Comparison of ENCODE assay signal across 8 mouse cellular contexts in the genomic region with DNA sequence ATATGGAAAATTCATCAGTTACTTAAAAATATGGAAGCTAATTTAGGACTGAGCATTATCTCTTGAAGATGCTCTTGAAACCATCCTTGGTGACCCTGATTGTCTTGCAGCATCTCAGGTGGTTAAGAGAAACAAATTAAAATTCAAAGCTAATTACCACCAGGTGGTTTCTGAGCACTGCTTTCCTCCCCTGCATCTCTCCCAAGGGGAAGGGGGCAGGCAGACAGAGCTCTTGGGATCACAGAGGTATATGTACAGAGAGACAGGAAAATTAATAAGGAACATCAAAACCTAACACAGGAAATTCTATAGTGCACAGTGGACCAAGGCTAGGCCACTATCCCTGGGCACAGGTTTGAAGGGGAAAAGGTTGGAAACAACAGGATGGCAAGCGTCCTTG. TPM values are rescaled to one million over a fixed set of nuclear protein-coding genes. Genes with fewer than 3 reads are reported as not detected.
DNase-seq lines count a peak whose midpoint lies in the region; ATAC-seq and TF ChIP-seq lines count a peak whose summit lies in the region.

No protein-coding gene starts in this region.

- H3K9me3 ChIP-seq in megakaryocyte, embryonic 14.5 days: no peaks in the 10 kb centered on the region
- H3K9me3 ChIP-seq in embryonic facial prominence, embryonic 12.5 days: no peaks in the 10 kb centered on the region
- H3K9me3 ChIP-seq in hindbrain, postnatal 0 days (ENCODE audit: low read length): no peaks in the 10 kb centered on the region; the same call in 1 of the 2 replicates
- no peaks in the 10 kb centered on the region; the same call in 1 of the 2 replicates for H3K9me3 ChIP-seq in midbrain, embryonic 14.5 days (ENCODE audit: control insufficient read depth, low read length)

- H3K36me3 ChIP-seq in megakaryocyte, embryonic 14.5 days (replicated peaks; ENCODE audit: low read length): peaks cover 13% of the 10 kb centered on the region
- H3K36me3 ChIP-seq in embryonic facial prominence, embryonic 12.5 days: no peaks in the 10 kb centered on the region
- no peaks in the 10 kb centered on the region for H3K36me3 ChIP-seq in hindbrain, postnatal 0 days (ENCODE audit: insufficient read depth, low read length)
- H3K36me3 ChIP-seq in midbrain, embryonic 14.5 days (ENCODE audit: control insufficient read depth, insufficient read depth, low read length): no peaks in the 10 kb centered on the region

- peak overlapping the region; percentile 89 for H3K4me3 ChIP-seq in megakaryocyte, embryonic 14.5 days (replicated peaks)
- H3K4me3 ChIP-seq in embryonic facial prominence, embryonic 12.5 days: peak overlapping the region; percentile 56
- peak overlapping the region; percentile 51 for H3K4me3 ChIP-seq in hindbrain, postnatal 0 days (ENCODE audit: low read length)
- H3K4me3 ChIP-seq in midbrain, embryonic 14.5 days (replicated peaks; ENCODE audit: low read depth, low read length): peak overlapping the region; percentile 52

- WGBS in embryonic facial prominence, embryonic 12.5 days: 59% methylated on average over 1 of the region's 1 CpGs
- 69% methylated on average over 1 of the region's 1 CpGs for WGBS in hindbrain, postnatal 0 days
- WGBS in midbrain, embryonic 14.5 days: 66% methylated on average over 1 of the region's 1 CpGs

- 0 out of 2 replicates have a peak overlapping the region, but pooled peaks have one; percentile 41 for H3K27ac ChIP-seq in embryonic facial prominence, embryonic 12.5 days
- peak overlapping the region; percentile 21; the same call in 1 of the 2 replicates for H3K27ac ChIP-seq in hindbrain, postnatal 0 days
- no peak overlapping the region for H3K27ac ChIP-seq in midbrain, embryonic 14.5 days (replicated peaks; ENCODE audit: low read depth, low read length)

- peak overlapping the region; percentile 68 for H3K4me2 ChIP-seq in embryonic facial prominence, embryonic 12.5 days (replicated peaks)
- H3K4me2 ChIP-seq in hindbrain, postnatal 0 days (ENCODE audit: low read depth, low read length): peak overlapping the region; percentile 66
- H3K4me2 ChIP-seq in midbrain, embryonic 14.5 days (ENCODE audit: low read length): peak overlapping the region; percentile 70

- no peak; the same call in 1 of the 2 replicates for ATAC-seq in megakaryocyte, adult 5-6 weeks (ENCODE audit: poor library complexity, severe bottlenecking)
- no peak for ATAC-seq in embryonic facial prominence, embryonic 12.5 days (ENCODE audit: insufficient number of reproducible peaks, insufficient read depth, low FRiP score, low TSS enrichment)
- ATAC-seq in hindbrain, postnatal 0 days: peak; percentile 19
- ATAC-seq in midbrain, embryonic 14.5 days (ENCODE audit: low FRiP score, low TSS enrichment): 0 out of 2 replicates have a peak, but pooled peaks have one; percentile 28

- no peak for TF ChIP-seq CTCF in hindbrain, postnatal 0 days (IDR thresholded peaks at IDR 0.05; ENCODE audit: low read depth)

- peaks cover 13% of the 10 kb centered on the region for H3K4me1 ChIP-seq in megakaryocyte, embryonic 14.5 days
- no peaks in the 10 kb centered on the region for H3K4me1 ChIP-seq in embryonic facial prominence, embryonic 12.5 days
- peaks cover 4% of the 10 kb centered on the region; the same call in 1 of the 2 replicates for H3K4me1 ChIP-seq in hindbrain, postnatal 0 days (ENCODE audit: insufficient read depth, low read length)
- no peaks in the 10 kb centered on the region; the same call in 1 of the 2 replicates for H3K4me1 ChIP-seq in midbrain, embryonic 14.5 days (ENCODE audit: control insufficient read depth, insufficient read depth, low read length)

- DNase-seq in hindbrain, postnatal 0 days (ENCODE audit: low spot score): peak; percentile 7
- DNase-seq in midbrain, embryonic 14.5 days: no peak
- DNase-seq in frontal cortex, adult 2 months (ENCODE audit: extremely low spot score in 1 of 2, low spot score in 1 of 2): no peak
- DNase-seq in right cerebral cortex, postnatal 25 days: no peak
- no peak for DNase-seq in cerebellum, postnatal 36 days

- H3K9ac ChIP-seq in embryonic facial prominence, embryonic 12.5 days: peak overlapping the region; percentile 61; the same call in 1 of the 2 replicates
- peak overlapping the region; percentile 48 for H3K9ac ChIP-seq in hindbrain, postnatal 0 days (replicated peaks; ENCODE audit: low read length)
- no peak overlapping the region; the same call in 1 of the 2 replicates for H3K9ac ChIP-seq in midbrain, embryonic 14.5 days (replicated peaks; ENCODE audit: low read length)

- H3K27me3 ChIP-seq in megakaryocyte, embryonic 14.5 days (replicated peaks): no peaks in the 10 kb centered on the region
- H3K27me3 ChIP-seq in embryonic facial prominence, embryonic 12.5 days: no peaks in the 10 kb centered on the region
- H3K27me3 ChIP-seq in hindbrain, postnatal 0 days (ENCODE audit: insufficient read depth, low read length): no peaks in the 10 kb centered on the region
- H3K27me3 ChIP-seq in midbrain, embryonic 14.5 days (ENCODE audit: control insufficient read depth, insufficient read depth, low read length): no peaks in the 10 kb centered on the region

RNA-seq across cellular contexts. Expression of a gene that starts 0.5 kb away (rescaled TPM):
- polyA plus RNA-seq in megakaryocyte, embryonic 14.5 days (2012; ENCODE audit: insufficient read depth, low replicate concordance): 0.20 TPM in 1 of 2 replicates, not detected in the other
- total RNA-seq in megakaryocyte, adult 5-6 weeks (2015): 10.9 and 11.7 TPM in 2 replicates
- total RNA-seq in megakaryocyte, adult 5-6 weeks (2017): 8.4 and 8.7 TPM in 2 replicates
- 2.5 and 2.9 TPM in 2 replicates for polyA plus RNA-seq in embryonic facial prominence, embryonic 12.5 days (2016; fragmentation: Nextera tagmentation; extraction: Ambion mirVana)
- 2.5 and 4.1 TPM in 2 replicates for total RNA-seq in hindbrain, postnatal 0 days (2014; rRNA removed)
- 0.66 and 0.84 TPM in 2 replicates for polyA plus RNA-seq in hindbrain, postnatal 0 days (2015; fragmentation: Nextera tagmentation; extraction: Ambion mirVana)
- 2.1 TPM in 2 replicates for polyA plus RNA-seq in midbrain, embryonic 14.5 days (2014; fragmentation: Nextera tagmentation; extraction: Ambion mirVana)
- polyA plus RNA-seq in frontal cortex, adult 2 months (2012; rRNA removed): 2.5 and 2.7 TPM in 2 replicates

RNA-seq across cellular contexts. Expression of a gene that starts 26.6 kb away (rescaled TPM):
- polyA plus RNA-seq in megakaryocyte, embryonic 14.5 days (2012; ENCODE audit: insufficient read depth, low replicate concordance): not detected in 2 replicates
- 0.60 TPM in 1 of 2 replicates, not detected in the other for total RNA-seq in megakaryocyte, adult 5-6 weeks (2015)
- total RNA-seq in megakaryocyte, adult 5-6 weeks (2017): 0.65 TPM in 1 of 2 replicates, not detected in the other
- polyA plus RNA-seq in embryonic facial prominence, embryonic 12.5 days (2016; fragmentation: Nextera tagmentation; extraction: Ambion mirVana): 0.55 and 0.87 TPM in 2 replicates
- 1.6 and 3.7 TPM in 2 replicates for total RNA-seq in hindbrain, postnatal 0 days (2014; rRNA removed)
- 0.73 and 0.81 TPM in 2 replicates for polyA plus RNA-seq in hindbrain, postnatal 0 days (2015; fragmentation: Nextera tagmentation; extraction: Ambion mirVana)
- polyA plus RNA-seq in midbrain, embryonic 14.5 days (2014; fragmentation: Nextera tagmentation; extraction: Ambion mirVana): 0.76 and 0.92 TPM in 2 replicates
- polyA plus RNA-seq in frontal cortex, adult 2 months (2012; rRNA removed): 3.0 and 3.7 TPM in 2 replicates

RNA-seq across cellular contexts. Expression of a gene that starts 27.5 kb away (rescaled TPM):
- not detected in 2 replicates for polyA plus RNA-seq in megakaryocyte, embryonic 14.5 days (2012; ENCODE audit: insufficient read depth, low replicate concordance)
- total RNA-seq in megakaryocyte, adult 5-6 weeks (2015): 4.0 and 7.5 TPM in 2 replicates
- total RNA-seq in megakaryocyte, adult 5-6 weeks (2017): 17.5 and 18.9 TPM in 2 replicates
- not detected in 2 replicates for polyA plus RNA-seq in embryonic facial prominence, embryonic 12.5 days (2016; fragmentation: Nextera tagmentation; extraction: Ambion mirVana)
- not detected in 2 replicates for total RNA-seq in hindbrain, postnatal 0 days (2014; rRNA removed)
- polyA plus RNA-seq in hindbrain, postnatal 0 days (2015; fragmentation: Nextera tagmentation; extraction: Ambion mirVana): 0.51 TPM in 1 of 2 replicates, not detected in the other
- polyA plus RNA-seq in midbrain, embryonic 14.5 days (2014; fragmentation: Nextera tagmentation; extraction: Ambion mirVana): not detected in 2 replicates
- polyA plus RNA-seq in frontal cortex, adult 2 months (2012; rRNA removed): not detected in 2 replicates

RNA-seq across cellular contexts. Expression of a gene that starts 27.5 kb away (rescaled TPM):
- polyA plus RNA-seq in megakaryocyte, embryonic 14.5 days (2012; ENCODE audit: insufficient read depth, low replicate concordance): 0.11 TPM in 1 of 2 replicates, not detected in the other
- 14.0 and 14.4 TPM in 2 replicates for total RNA-seq in megakaryocyte, adult 5-6 weeks (2015)
- 11.3 and 12.1 TPM in 2 replicates for total RNA-seq in megakaryocyte, adult 5-6 weeks (2017)
- 0.94 and 0.96 TPM in 2 replicates for polyA plus RNA-seq in embryonic facial prominence, embryonic 12.5 days (2016; fragmentation: Nextera tagmentation; extraction: Ambion mirVana)
- total RNA-seq in hindbrain, postnatal 0 days (2014; rRNA removed): 0.43 and 0.84 TPM in 2 replicates
- polyA plus RNA-seq in hindbrain, postnatal 0 days (2015; fragmentation: Nextera tagmentation; extraction: Ambion mirVana): 0.23 and 0.24 TPM in 2 replicates
- 0.65 and 0.82 TPM in 2 replicates for polyA plus RNA-seq in midbrain, embryonic 14.5 days (2014; fragmentation: Nextera tagmentation; extraction: Ambion mirVana)
- 0.48 TPM in 2 replicates for polyA plus RNA-seq in frontal cortex, adult 2 months (2012; rRNA removed)

RNA-seq across cellular contexts. Expression of a gene that starts 42.7 kb away (rescaled TPM):
- not detected in 2 replicates for polyA plus RNA-seq in megakaryocyte, embryonic 14.5 days (2012; ENCODE audit: insufficient read depth, low replicate concordance)
- 1.6 TPM in 1 of 2 replicates, not detected in the other for total RNA-seq in megakaryocyte, adult 5-6 weeks (2015)
- 3.6 and 4.6 TPM in 2 replicates for total RNA-seq in megakaryocyte, adult 5-6 weeks (2017)
- polyA plus RNA-seq in embryonic facial prominence, embryonic 12.5 days (2016; fragmentation: Nextera tagmentation; extraction: Ambion mirVana): 0.37 and 0.67 TPM in 2 replicates
- not detected in 2 replicates for total RNA-seq in hindbrain, postnatal 0 days (2014; rRNA removed)
- polyA plus RNA-seq in hindbrain, postnatal 0 days (2015; fragmentation: Nextera tagmentation; extraction: Ambion mirVana): not detected in 2 replicates
- polyA plus RNA-seq in midbrain, embryonic 14.5 days (2014; fragmentation: Nextera tagmentation; extraction: Ambion mirVana): 0.38 TPM in 1 of 2 replicates, not detected in the other
- polyA plus RNA-seq in frontal cortex, adult 2 months (2012; rRNA removed): 0.38 TPM in 1 of 2 replicates, not detected in the other

Comparison
In these comparisons a context has a peak if more than half of its experiments do, and no peak if none do; other contexts are left out.
1. ATAC-seq: peak in hindbrain, postnatal 0 days (single experiment) and midbrain, embryonic 14.5 days (single experiment); none in megakaryocyte, adult 5-6 weeks (single experiment) and embryonic facial prominence, embryonic 12.5 days (single experiment).
2. Peak in every context shown above with its lines, with median percentiles within 50 percentile points of each other: H3K4me3 ChIP-seq and H3K4me2 ChIP-seq.